Mouse (Mus musculus) kidney, embryonic 16.5 days (tissue): ENCODE measurements at regions not wholly inside any gene's neighbourhood (a gene's known extent, or its start where the extent isn't known, plus 50 kb on each side); places are given as distances from the start of the nearest gene placed in this dataset.

ENCODE experiments used
- ATAC-seq: fragments of 200-750 bp; cut with Nextera tagmentation; 2 replicates; pipeline ENCODE4 v1.8.0; 2017; ENCODE audit warnings: moderate TSS enrichment; ENCODE audit not compliant: low FRiP score, low TSS enrichment
- H3K27ac ChIP-seq: fragments of 300-500 bp; sonication (generic); 2 replicates; pipeline ENCODE4 v1.5.1; 2014; ENCODE audit warnings: low read length
- H3K27me3 ChIP-seq: fragments of 300-500 bp; sonication (generic); 2 replicates; pipeline ENCODE4 v1.6.1; 2014; ENCODE audit warnings: low read length, control low read depth, mixed read lengths; ENCODE audit not compliant: insufficient read depth
- H3K36me3 ChIP-seq: fragments of 300-500 bp; sonication (generic); 2 replicates; pipeline ENCODE4 v1.6.1; 2014; ENCODE audit warnings: low read length, control low read depth, mixed read lengths; ENCODE audit not compliant: insufficient read depth
- H3K4me1 ChIP-seq: fragments of 300-500 bp; sonication (generic); 2 replicates; pipeline ENCODE4 v1.6.1; 2014; ENCODE audit warnings: low read length, control low read depth, mixed read lengths; ENCODE audit not compliant: insufficient read depth
- H3K4me2 ChIP-seq: fragments of 300-500 bp; sonication (generic); replicated peaks from 2 replicates; pipeline ENCODE4 v1.6.1; 2014; ENCODE audit warnings: low read depth, low read length
- H3K4me3 ChIP-seq: fragments of 300-500 bp; sonication (generic); 2 replicates; pipeline ENCODE4 v1.5.1; 2014; ENCODE audit warnings: mild to moderate bottlenecking, low read length
- H3K9ac ChIP-seq: fragments of 300-500 bp; sonication (generic); replicated peaks from 2 replicates; pipeline ENCODE4 v1.6.1; 2014; ENCODE audit warnings: low read length
- H3K9me3 ChIP-seq: fragments of 300-500 bp; sonication (generic); 2 replicates; pipeline ENCODE4 v1.6.1; 2016; ENCODE audit warnings: low read length, control low read depth
- WGBS: fragments of 180-500 bp; shearing (Covaris S2); extraction: QIAGEN DNeasy Blood & Tissue Kit; methylation state at CpG from one replicate; pipeline ENCODE4 v1.1.7; 2014; 5-methylcytosine and 5-hydroxymethylcytosine counted together

DNA sequence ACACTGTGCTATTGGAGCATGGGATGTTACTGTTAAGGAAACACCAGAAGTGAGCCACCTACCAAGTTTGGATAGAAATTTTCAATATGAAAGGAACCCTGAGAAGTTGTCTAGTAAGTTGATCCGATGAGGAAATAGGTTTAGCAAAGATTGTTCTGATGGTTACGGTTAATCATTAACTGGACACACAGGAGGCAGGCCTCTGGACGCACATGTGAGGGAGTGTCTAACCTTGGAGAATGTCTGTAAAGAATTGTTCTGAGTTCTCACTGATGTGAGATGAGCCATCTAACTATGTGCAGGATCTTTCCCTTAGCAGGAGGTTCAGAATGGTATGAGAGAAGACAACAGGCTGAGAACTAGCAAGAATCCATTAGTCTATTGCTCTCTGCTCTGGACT, 205.8 kb upstream of the Gdnf start:
- H3K4me3 ChIP-seq: no peak overlapping the region
- 68% methylated on average over 3 of the region's 3 CpGs for WGBS
- no peaks in the 10 kb centered on the region for H3K36me3 ChIP-seq
- no peaks in the 10 kb centered on the region for H3K27me3 ChIP-seq
- 0 out of 2 replicates have a peak, but pooled peaks cover 4% of the 10 kb centered on the region for H3K4me1 ChIP-seq
- H3K27ac ChIP-seq: no peak overlapping the region
- ATAC-seq: no peak
- no peak overlapping the region for H3K9ac ChIP-seq
- H3K4me2 ChIP-seq: no peak overlapping the region
- no peaks in the 10 kb centered on the region for H3K9me3 ChIP-seq

- Histone ChIP-seq H3K9me3 (no peaks in the 10 kb centered on the region), H3K27ac (no peak overlapping the region), H3K27me3 (no peaks in the 10 kb centered on the region), H3K9ac (no peak overlapping the region), H3K4me3 (no peak overlapping the region), H3K4me2 (no peak overlapping the region), H3K36me3 (no peaks in the 10 kb centered on the region), H3K4me1 (0 out of 2 replicates have a peak, but pooled peaks cover 2% of the 10 kb centered on the region)
- no peak for ATAC-seq
- WGBS: 40% methylated on average over 2 of the region's 2 CpGs
Observed at GRCm38 (mm10) chr15:7617954-7618353, 192.7 kb upstream of the Gdnf start.

- 24% methylated on average over 2 of the region's 2 CpGs for WGBS
- no peaks in the 10 kb centered on the region for H3K27me3 ChIP-seq
- no peak for ATAC-seq
- no peaks in the 10 kb centered on the region for H3K9me3 ChIP-seq
- peaks cover 8% of the 10 kb centered on the region; the same call in 1 of the 2 replicates for H3K4me1 ChIP-seq
- H3K27ac ChIP-seq: no peak overlapping the region
- H3K9ac ChIP-seq: no peak overlapping the region
- no peak overlapping the region for H3K4me3 ChIP-seq
- no peak overlapping the region for H3K4me2 ChIP-seq
- no peaks in the 10 kb centered on the region for H3K36me3 ChIP-seq
Observed at GRCm38 (mm10) chr15:7623026-7623425, 187.6 kb upstream of the Gdnf start.

GRCm38 (mm10) chr15:7624689-7625472, 185.8 kb upstream of the Gdnf start:
- Histone ChIP-seq H3K27ac (no peak overlapping the region), H3K36me3 (no peaks in the 10 kb centered on the region), H3K27me3 (no peaks in the 10 kb centered on the region), H3K9me3 (no peaks in the 10 kb centered on the region), H3K4me3 (no peak overlapping the region), H3K9ac (no peak overlapping the region), H3K4me2 (no peak overlapping the region), H3K4me1 (peaks cover 8% of the 10 kb centered on the region; the same call in 1 of the 2 replicates)
- ATAC-seq: peak; percentile 95
- WGBS: 17% methylated on average over 6 of the region's 6 CpGs

GRCm38 (mm10) chr15:7629826-7630225, 180.8 kb upstream of the Gdnf start:
- WGBS: 70% methylated on average over 4 of the region's 4 CpGs
- Histone ChIP-seq H3K36me3 (no peaks in the 10 kb centered on the region), H3K4me1 (peaks cover 3% of the 10 kb centered on the region; the same call in 1 of the 2 replicates), H3K9me3 (no peaks in the 10 kb centered on the region), H3K9ac (no peak overlapping the region), H3K27ac (no peak overlapping the region), H3K4me3 (no peak overlapping the region), H3K27me3 (no peaks in the 10 kb centered on the region), H3K4me2 (no peak overlapping the region)
- no peak for ATAC-seq

GRCm38 (mm10) chr15:7635234-7635633, 175.4 kb upstream of the Gdnf start:
- no peaks in the 10 kb centered on the region for H3K36me3 ChIP-seq
- H3K27ac ChIP-seq: no peak overlapping the region
- no peak overlapping the region for H3K4me2 ChIP-seq
- H3K27me3 ChIP-seq: no peaks in the 10 kb centered on the region
- no peak overlapping the region for H3K9ac ChIP-seq
- H3K4me1 ChIP-seq: no peaks in the 10 kb centered on the region
- H3K9me3 ChIP-seq: no peaks in the 10 kb centered on the region
- no peak overlapping the region for H3K4me3 ChIP-seq
- ATAC-seq: no peak
- 46% methylated on average over 8 of the region's 8 CpGs for WGBS

DNA sequence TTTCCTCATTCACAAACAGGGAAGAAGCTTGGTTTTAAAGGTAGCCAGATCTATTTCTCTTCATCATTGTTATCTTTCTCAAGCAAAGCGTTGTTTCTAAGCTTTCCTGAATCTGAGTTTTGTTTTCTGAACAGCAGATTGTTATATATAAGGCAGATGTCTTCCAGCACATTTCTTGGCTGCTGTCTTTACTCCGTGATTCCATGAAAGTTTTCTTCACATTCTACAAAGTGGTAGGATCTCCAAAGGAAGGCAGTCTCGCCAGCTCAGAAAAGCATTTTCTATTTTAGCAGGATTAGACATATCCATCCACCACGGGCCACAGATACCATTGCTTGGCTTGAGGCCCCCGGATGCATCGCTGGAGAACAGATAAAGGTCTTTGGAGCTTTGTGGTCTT, 171.2 kb upstream of the Gdnf start:
- Histone ChIP-seq H3K4me1 (peaks cover 5% of the 10 kb centered on the region; the same call in 1 of the 2 replicates), H3K4me2 (no peak overlapping the region), H3K9me3 (no peaks in the 10 kb centered on the region), H3K36me3 (no peaks in the 10 kb centered on the region), H3K4me3 (no peak overlapping the region), H3K27ac (no peak overlapping the region), H3K9ac (no peak overlapping the region), H3K27me3 (no peaks in the 10 kb centered on the region)
- no peak for ATAC-seq
- 83% methylated on average over 6 of the region's 6 CpGs for WGBS

DNA sequence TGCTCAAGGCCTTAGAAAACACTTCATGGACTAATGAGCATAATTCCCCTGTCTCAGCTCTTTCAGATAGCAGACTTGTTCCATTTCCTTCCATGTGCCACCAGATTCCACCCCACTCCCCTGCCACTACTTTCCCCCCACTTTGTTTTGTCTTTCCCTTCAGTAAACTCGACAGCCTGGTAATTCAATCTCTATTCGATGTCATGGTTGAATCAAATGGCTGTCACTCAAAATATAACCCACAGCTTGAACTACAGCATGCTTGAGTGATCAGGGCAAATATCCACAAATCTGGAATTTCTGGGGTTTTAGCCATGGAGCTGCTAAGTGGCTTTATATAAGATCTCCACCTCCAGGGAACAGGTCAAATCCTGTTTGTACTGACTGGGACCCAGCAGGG, 168.6 kb upstream of the Gdnf start:
- no peak overlapping the region for H3K9ac ChIP-seq
- H3K4me1 ChIP-seq: peaks cover 5% of the 10 kb centered on the region; the same call in 1 of the 2 replicates
- no peaks in the 10 kb centered on the region for H3K27me3 ChIP-seq
- H3K4me3 ChIP-seq: no peak overlapping the region
- no peak for ATAC-seq
- no peaks in the 10 kb centered on the region for H3K9me3 ChIP-seq
- 0 out of 2 replicates have a peak overlapping the region, but pooled peaks have one; percentile 23 for H3K27ac ChIP-seq
- H3K36me3 ChIP-seq: no peaks in the 10 kb centered on the region
- WGBS: 28% methylated on average over 2 of the region's 2 CpGs
- no peak overlapping the region for H3K4me2 ChIP-seq

- Histone ChIP-seq H3K27me3 (no peaks in the 10 kb centered on the region), H3K4me3 (no peak overlapping the region), H3K4me1 (no peaks in the 10 kb centered on the region), H3K27ac (no peak overlapping the region), H3K9me3 (no peaks in the 10 kb centered on the region), H3K9ac (no peak overlapping the region), H3K4me2 (no peak overlapping the region), H3K36me3 (no peaks in the 10 kb centered on the region)
- no peak for ATAC-seq
- 76% methylated on average over 3 of the region's 3 CpGs for WGBS
Observed at GRCm38 (mm10) chr15:7650705-7651104, 159.9 kb upstream of the Gdnf start.

- Histone ChIP-seq H3K27me3 (no peaks in the 10 kb centered on the region), H3K4me2 (no peak overlapping the region), H3K4me1 (no peaks in the 10 kb centered on the region), H3K4me3 (no peak overlapping the region), H3K36me3 (no peaks in the 10 kb centered on the region), H3K9me3 (no peaks in the 10 kb centered on the region), H3K27ac (no peak overlapping the region), H3K9ac (no peak overlapping the region)
- ATAC-seq: no peak
- WGBS: 74% methylated on average over 2 of the region's 2 CpGs
Observed at GRCm38 (mm10) chr15:7663888-7664287, 146.8 kb upstream of the Gdnf start.
